Mouse (Mus musculus): ENCODE data around the gene Ptpa.
A peak's percentile ranks its signal among the peaks of the same experiment; 100 is the strongest.
"Not testable (repeated sequence)": the region's sequence is repeated elsewhere in the genome, so short reads cannot be mapped to it uniquely, and the experiment has no call there.

The Ptpa gene

DNA sequence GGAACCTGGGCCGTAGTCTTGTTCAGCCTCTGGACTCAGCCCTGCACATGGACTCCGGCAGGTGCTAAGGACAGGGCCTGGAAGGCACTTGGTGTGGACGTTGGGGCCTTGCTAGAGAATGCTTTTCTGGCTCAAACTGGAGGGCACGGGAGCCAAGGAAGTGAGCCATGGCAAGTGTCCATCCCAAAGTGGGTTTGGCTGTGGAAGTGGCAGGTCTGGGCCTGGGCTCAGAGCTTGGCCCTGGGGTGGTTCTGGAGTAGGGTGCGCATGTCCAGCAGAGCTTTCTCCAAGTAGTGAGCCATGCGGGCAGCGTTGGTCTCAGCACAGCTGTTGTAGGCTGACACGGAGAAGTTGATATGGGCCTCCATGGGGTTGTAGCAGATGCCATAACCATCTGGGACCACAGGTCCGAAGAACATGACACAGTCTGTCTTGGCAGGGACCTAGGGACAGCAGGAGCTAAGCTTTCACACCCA, 13.4 kb upstream of the Ptpa start:
- no peak for DNase-seq (ENCODE audit: low spot score in 2 of 2)

DNA sequence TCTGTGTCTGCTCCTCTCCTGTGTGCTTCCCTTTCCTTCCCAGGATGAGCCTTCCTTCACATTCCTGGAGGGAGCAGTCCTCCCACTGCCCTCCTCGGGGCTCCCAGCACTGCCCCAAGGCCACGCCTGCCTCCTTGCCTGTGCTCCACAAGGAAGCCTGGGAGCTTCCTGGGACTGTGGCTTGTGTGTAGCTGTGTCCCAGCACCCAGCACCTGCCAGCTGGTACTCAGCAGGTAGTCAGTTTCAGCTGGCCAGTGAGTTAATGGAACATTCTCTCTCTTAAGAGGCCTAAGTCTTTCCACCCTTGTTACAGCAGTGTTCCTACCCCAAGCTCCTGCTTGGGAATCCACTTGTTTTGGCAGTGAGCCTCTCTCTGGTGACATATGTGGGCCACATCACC, 13.0 kb upstream of the Ptpa start:
- no peak for DNase-seq (ENCODE audit: low spot score in 2 of 2)

DNA sequence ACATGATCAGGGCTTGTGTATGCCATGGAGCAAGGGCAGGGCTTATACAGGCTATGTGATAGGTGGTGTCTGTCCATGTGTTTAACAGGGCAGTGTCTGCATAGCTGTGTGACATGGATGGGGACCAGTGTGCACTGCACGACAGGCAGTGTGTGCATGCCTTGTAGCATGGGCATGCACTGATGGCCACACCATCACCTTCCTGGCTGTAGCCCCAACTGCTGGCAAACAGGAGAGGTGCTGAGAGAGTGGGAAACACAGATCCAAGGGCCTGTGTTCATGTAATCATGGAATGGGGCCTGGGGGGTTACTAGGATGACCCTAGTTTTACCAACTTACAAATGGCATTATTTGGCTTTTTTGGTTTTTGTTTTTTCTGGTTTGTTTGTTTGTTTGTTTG, 12.0 kb upstream of the Ptpa start:
- no peak for DNase-seq (ENCODE audit: low spot score in 2 of 2)

DNA sequence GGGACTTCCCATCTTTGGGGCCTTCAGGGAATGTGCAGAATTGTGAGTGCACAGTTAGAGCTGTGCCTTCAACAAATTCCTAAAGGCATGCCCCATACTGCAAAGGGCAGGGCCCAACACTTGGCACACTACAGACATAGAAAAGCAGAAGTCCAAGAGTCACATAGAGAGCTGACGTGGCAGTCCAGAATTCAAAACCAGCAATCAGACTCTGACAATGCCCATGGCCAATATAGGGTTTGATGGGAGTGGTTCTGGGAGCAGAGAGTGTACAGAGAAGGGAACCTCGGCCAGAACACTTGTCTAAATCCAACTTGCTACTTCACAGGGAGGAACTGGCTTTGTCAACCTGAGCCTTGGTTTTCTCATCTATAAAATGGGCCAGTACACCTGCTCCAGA, 8.6 kb upstream of the Ptpa start:
- no peak for DNase-seq (ENCODE audit: low spot score in 2 of 2)

DNA sequence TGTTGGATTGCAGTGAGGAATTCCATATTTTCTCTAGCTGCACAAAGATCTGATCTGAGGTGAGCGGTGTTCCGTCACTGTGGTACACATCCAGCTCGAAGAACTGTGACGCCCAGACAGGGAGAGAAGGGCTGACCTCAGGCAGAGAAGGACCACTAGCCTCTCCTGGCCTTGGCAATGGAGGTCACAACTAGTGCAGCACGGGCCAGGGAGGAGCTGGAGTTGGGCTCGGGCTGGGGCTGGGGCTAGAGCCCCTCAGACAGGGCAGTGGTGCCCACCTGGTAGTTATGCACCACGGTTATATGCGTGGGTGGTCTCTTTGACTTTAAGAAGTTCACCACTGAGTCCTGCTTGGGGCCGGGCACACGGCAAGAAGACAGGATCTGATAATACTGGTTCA, 8.1 kb upstream of the Ptpa start:
- DNase-seq (ENCODE audit: low spot score in 2 of 2) = no peak

DNA sequence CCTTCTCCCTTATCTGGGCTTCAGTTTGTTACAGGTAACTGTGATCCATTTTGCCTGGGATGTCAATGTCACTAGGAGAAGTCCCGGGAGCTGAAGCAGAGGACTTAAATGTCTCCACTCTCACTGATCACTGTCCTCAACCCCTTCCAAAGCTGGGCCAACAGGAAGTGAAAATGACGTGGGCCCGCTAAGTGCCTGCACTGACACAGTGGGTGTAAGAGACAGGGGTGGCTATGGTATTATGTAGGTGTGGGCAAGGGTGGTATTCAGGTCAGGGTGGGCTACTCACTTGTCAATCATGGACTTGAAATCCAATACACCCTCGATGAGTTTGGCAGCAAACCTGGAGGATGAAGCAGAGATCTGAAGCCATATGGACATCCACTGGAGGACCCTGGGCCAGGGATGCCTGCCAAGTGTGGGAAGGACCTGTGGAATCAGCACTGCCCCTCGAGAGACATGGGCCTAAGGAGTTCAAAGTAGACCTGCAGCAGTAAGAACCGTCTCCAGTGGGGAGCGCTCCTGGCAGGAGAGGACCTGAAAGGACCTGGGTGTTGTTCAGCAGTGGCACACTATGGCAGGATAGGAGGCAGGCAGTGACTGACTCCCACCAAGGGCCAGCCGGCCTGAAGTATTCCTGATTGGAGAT, 7.3 kb upstream of the Ptpa start:
- DNase-seq (ENCODE audit: low spot score in 2 of 2) = no peak

DNA sequence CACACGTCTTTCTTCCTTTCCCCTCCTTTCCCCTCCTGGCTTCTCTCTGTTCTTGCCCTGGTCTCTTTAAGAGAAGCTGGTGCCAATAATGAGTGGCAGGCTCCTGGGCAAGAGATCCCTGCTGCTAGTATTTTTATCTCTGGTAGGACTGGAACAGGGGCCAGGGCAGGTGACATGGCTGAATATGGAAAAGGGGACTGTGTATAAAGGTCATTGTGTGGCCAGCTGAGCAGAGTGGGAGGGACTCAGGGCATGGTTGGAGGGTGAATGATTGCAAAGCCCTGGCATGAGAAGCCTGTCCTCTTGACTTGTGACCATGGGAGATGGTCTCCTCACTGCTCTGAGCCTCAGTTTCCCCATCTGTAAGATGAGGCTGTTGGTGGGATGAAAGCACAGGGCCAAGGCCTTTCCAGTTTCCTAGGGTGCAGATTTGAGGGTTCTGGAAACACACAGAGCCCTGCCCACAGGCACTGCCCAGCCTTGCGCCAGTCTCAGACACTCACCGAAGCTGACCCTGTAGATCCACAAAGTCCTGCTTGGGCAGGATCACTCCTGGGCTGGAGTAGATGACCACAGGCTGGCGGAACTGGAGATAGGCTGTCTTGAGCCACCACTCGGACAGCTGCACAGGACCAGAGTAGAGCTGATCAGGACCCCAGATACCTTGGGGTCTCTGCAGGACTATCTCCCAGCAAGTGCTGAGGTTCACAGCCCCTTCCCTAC, 6.2 kb upstream of the Ptpa start:
- DNase-seq (ENCODE audit: low spot score in 2 of 2) = no peak

DNA sequence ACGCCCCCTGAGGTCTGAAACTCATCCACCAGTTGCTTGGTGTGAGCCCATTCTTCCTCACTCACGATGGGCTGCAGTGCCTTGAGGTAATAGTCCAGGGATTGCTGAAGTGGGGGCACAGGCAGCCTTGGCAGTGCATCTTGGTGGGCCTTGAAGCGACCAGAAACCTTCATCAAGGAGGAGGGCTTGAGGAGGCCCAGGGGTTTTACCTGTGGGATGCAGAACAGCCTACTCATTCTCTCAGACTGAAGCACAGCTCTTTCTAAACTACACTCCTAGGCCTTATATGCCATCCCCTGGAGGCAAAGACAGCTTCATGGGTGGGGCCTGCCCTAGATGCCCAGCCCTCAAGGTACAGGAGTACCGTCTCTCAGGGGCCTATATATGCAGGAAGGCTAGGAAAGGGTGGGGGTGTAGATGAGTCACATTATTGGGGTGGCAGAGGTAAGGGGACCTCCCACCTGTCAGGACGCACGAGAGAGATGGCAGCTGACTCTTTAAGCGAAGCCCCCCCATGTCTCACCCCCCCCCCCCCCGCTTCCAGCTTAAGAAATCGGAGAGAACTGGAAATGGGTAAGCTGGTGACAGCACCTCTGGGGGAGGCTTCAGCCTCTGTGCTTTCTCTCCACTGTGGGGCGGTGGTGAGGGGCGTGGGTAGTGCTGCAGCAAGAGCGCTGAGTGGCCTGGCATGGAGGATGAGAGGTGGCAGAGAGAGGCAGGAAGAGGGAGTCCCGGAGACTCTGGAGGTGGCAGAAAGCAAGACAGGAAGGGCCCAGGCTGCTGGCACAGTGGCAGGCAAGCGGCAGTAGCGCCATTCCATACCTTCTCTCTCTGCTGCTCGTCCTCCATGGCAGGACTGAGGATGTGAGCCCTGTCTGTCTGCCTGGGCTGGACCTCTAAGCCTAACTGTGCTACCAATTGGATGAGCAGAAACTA, 2.5 kb upstream of the Ptpa start:
- no peak for DNase-seq (ENCODE audit: low spot score in 2 of 2)

DNA sequence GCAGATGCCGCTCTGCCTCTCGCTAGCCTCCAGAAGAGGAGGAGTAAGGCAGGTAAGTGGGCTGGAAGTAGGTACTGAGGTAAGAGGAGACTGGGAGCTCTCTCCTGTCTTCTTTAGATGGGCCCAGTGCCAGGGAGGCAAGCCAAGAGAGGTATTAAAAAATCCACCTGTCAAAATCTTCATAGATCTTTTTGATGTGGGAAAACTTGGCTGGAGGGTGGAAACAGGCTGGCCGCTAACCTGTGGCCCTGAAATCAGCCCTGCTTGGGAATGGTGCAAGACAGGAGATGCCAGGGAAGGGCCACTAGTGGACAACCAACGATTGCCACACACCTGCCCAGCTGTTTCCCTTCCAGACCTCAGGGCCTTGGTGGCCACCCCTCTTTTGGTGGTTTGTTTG, 1.7 kb upstream of the Ptpa start:
- DNase-seq (ENCODE audit: low spot score in 2 of 2) = no peak

DNA sequence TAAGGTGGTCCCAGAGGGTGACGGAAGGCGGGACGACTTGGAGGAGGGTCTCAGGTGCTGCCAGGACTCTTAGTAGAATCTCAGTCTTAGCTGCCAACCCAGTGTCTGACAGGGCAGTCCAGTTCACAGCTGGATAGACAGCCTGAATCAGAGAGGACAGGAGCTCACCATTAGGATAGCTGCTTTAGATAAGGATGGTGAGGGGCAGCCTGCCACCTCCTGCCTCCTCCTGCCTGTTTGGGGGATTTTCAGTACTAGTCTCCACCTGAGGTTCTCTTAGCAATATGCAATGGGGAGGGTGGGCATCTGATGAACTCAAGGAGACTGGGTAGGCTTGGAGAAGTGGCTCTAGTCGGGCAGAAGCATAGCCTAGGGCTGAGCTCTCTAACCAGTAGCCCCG, 1.2 kb upstream of the Ptpa start:
- no peak for DNase-seq (ENCODE audit: low spot score in 2 of 2)

DNA sequence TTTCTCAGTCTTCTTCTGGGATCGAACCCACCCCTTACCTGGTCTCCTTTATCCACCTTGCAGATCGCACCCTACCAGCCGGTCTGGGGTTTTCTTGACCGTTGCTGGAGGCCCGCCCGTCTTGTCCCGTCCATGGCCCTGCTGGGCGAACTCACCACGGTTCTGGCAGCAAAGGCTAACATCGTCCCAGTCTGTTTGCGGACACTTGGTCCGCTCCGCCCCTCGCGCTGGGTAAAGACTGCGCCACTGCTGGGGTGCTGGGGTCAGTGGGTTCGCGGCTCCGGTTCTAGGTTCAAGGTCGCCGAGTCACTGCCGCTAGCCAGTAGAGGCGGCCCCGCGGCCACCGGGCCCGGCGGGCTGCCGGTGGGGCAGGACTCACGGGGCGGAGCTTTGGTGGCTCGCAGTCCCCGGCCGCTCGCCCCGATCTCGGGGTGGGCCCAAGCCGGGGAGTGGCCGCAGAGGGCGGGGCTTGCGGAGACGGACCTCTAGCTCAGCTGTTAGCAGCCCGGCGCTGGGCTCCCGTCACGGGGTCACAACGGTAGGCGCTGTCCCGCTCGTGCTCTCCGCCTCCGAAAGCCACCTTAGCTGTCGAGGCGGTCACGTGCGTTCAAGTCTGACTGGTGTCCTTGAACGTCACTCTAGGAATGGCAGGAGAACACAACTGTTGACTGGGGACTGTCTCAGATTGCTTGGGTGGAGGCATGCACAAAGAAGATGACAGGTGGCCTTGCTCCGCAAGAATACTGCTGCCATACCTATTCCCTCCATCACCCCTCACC, 493 bp upstream of the Ptpa start, which contains the start of gene Crat:
Gene Crat, minus strand, starts transcription at position 657 of the 779 bp plus-strand sequence.
- DNase-seq (ENCODE audit: low spot score in 2 of 2) = peak; percentile 55 to 70

DNA sequence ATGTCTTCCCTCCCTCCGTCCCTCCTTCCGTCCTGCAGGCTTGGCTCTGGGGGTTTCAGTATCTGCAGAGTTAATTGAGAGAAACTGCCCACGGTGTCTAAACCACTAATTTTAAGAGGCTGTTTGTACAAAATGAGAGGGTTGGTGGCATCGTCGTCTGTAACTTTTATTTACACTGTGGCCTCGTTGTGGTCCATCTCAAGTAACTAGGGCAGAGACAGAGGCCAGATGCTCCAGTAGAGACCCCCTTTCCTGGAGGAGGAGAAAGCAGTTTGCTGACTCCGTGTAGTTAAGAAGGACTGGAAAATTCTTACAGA, 768 bp downstream of the Ptpa start:
- no peak for DNase-seq (ENCODE audit: low spot score in 2 of 2)

DNA sequence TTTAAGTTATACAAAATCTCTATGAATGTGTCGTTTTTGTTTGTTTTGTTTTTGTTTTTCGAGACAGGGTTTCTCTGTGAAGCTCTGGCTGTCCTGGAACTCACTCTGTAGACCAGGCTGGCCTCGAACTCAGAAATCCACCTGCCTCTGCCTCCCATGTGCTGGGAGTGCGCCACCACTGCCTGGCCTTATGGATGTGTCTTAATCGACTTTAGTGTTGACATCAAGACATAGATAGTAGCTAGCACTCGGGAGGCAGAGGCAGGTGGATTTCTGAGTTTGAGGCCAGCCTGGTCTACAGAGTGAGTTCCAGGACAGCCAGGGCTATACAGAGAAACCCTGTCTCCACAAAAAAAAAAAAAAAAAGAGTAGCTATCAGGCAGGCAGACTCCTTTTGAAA, 1.3 kb downstream of the Ptpa start:
- DNase-seq (ENCODE audit: low spot score in 2 of 2) = not testable (repeated sequence)

DNA sequence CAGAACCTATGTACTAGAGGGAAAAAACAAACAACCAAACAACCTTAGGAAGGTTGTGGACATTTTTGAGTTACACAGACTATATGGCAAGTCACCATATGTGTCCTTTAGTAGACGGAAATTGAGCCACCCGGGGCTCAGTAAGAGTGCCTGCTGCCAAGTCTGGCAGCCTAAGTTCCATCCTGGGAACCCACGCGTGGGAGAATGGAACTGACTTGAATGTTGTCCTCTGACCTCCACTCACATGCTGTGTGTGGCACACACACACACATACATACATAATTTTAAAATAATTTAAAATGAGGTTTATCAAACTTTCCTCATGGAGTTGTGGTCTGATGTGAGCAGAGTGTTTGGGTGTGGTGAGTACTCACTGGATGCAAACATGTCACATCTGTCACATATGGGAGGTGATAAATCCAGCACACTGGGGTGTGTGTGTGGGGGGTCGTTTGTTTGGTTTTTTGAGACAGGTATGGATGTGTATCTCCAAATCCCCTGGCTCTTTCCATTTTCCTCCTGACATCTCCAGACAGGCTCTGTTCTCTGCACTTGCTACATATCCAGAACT, 1.8 kb downstream of the Ptpa start:
- DNase-seq (ENCODE audit: low spot score in 2 of 2) = no peak

DNA sequence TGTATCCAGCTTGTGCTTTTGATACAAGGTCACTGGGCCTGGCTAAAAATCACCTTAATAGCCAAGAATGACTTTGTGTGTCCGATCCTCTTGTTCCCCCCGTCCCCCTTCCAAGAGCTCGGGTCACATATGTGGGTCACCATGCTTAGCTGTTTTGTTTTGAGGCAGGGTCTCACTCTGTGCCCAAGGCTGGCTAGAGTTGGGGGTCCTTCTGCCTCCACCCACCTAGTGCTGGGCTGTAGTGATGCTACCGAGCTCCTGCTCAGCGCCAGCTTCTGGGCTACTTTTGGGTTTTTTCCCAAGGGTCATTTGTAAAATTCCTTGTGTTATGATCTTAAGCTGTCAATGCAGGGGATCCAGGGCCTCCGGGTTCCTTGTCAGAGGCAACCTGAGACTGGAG, 2.4 kb downstream of the Ptpa start:
- DNase-seq (ENCODE audit: low spot score in 2 of 2) = no peak

DNA sequence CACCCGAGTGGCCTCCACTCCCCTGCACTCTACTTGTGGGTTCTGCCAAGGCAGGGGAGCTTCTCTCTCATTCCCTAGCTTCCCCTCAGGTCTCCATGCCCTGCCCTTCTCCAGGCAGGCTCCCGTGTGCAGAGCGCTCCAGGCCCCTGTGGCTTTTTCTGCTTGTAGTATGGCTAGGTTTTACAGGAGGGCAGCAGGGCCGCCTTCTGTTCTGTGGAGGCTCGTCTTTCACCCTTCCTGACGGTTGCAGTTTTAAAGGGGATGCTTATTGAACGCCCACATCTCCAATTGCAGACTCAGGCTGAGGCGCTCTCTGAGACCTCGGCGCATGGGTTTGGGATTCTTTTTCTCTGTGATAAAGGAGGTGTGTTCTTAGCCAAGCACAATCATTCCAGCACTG, 3.3 kb downstream of the Ptpa start:
- no peak for DNase-seq (ENCODE audit: low spot score in 2 of 2)

DNA sequence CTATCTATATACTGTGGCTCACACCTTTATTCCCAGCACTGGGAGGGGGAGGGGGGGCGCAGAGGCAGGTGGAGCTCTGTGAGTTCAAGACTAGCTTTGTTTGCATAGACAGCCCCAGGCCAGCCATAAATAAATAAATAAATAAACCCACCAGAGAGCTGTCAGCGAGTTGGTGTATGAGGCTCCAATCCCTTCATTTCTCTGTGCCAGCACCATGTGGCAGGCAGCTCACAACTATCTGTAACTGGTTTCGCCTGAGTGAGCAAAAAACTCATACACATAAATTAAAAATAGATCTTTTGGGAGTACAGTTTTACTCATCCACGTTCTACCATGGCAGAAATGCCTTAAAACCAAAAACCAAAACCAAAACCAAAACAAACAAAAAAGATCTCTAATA, 5.6 kb downstream of the Ptpa start:
- DNase-seq (ENCODE audit: low spot score in 2 of 2) = no peak

DNA sequence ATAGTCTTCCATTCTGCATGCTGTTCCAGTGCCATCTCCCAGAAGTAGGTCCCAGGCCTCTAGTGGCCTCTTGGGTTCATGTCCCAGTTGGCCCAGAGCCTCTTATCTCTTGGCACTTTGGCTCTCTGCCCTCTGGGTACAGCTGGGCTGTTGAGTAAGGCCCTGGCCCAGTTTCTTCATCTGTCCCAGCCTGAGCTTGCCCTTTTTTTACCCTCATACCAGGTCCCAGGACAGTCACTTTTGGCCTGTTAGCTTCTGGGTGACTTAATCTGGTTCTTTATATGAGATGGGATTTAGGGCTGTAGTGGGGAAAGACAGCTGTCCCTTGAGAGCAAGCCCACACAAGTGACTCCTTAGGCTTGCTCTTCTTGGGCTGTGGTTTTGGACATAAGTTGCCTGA, 13.3 kb downstream of the Ptpa start:
- no peak for DNase-seq (ENCODE audit: low spot score in 2 of 2)

DNA sequence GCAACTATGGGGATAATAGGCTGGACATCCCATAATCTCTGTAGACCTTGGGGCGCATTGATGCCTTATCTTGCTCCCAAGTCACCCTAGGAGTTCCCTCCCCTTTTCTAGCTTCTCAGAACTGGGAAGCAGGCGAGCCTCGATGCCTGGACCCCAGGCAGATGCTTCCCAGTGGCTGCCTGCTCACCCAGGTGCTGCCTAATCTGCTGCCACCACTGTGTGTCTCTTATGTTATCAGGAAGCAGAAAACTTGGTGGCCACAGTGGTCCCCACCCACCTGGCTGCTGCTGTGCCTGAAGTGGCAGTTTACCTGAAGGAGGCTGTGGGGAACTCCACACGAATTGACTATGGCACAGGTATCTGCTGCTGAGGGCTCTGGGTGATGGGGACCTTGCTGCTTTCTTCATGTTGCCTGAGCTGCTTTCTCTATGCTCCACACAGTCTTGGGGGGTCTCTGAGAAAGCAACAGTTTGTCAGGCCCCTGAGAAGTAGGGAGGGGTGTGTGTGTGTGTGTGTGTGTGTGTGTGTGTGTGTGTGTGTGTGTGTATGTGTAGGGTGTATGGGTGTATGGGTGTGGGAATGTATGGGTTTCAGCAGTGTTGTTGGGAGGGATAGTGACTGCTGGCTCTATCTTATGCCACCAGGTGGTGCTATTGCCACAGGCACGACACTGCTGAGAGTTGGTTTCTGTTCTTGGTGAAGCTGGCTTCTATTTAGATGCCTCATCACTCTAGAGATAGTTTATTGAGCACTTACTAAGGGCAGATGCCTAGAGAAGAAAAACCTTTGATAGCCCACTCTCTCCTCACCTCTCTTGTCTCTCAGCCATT, 19.7 kb downstream of the Ptpa start:
- DNase-seq (ENCODE audit: low spot score in 2 of 2) = peak; percentile 28 to 73

DNA sequence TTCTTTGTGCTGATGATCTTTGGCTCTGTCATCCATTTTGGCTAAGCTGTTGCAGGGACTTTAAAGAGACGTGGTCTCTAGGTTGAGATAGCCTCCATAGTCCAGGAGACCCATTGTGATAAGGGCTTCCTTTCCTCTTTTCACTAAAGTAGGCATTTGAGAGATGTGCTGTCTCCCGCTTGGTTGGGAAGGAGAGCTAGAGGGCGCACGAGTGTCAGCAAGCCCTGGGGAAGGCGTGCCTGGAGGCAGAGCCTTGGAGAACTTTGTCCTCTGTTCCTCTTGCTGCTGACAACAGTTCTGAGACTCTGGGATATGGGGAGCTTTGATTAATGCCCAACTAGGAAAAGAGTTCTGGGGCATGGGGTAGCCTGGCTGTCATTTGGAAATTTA, 20.3 kb downstream of the Ptpa start:
- no peak for DNase-seq (ENCODE audit: low spot score in 2 of 2)

DNA sequence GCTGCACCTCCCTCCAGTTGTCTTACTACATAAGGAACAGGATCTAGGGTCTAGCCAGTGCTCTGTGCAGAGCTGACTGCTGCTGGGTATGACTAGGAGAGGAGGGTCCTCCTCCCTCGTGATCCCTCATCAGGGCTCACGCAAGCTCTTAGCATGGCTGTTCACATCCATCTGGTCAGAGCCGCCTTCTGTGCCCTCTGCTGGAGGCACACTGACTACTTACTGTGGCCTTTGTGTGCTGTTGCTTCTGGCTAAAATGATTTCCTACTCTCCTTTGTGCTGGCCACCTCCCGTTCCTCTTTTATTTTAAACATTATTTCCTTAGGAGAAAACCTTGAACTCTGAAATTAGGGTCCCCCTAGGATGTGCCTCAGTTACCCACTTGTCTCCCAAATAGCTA, 21.0 kb downstream of the Ptpa start:
- no peak for DNase-seq (ENCODE audit: low spot score in 2 of 2)

All from thymus, postnatal 10 days (tissue).